Mouse (Mus musculus) neural tube, embryonic 11.5 days (tissue): ENCODE measurements around the gene Dap3. TPM values are rescaled to one million over a fixed set of nuclear protein-coding genes. Genes with fewer than 3 reads are reported as not detected.
A peak's percentile ranks its signal among the peaks of the same experiment; 100 is the strongest.

ENCODE experiments used
- ATAC-seq: fragments of 200-750 bp; cut with Nextera tagmentation; 2 replicates; pipeline ENCODE4 v1.8.0; 2017; ENCODE audit warnings: moderate number of reproducible peaks, mild to moderate bottlenecking, moderate TSS enrichment, moderate library complexity; ENCODE audit not compliant: insufficient read depth, low FRiP score, low TSS enrichment
- DNase-seq: peaks from one replicate; pipeline ENCODE4 v3.0.0-alpha.2; 2015; ENCODE audit warnings: low spot score
- H3K27ac ChIP-seq: fragments of 300-500 bp; sonication (generic); 2 replicates; pipeline ENCODE4 v1.5.1; 2014; ENCODE audit warnings: low read depth, mild to moderate bottlenecking, low read length
- H3K27me3 ChIP-seq: fragments of 300-500 bp; sonication (generic); 2 replicates; pipeline ENCODE4 v1.6.1; 2014; ENCODE audit warnings: mild to moderate bottlenecking, low read length, mixed read lengths; ENCODE audit not compliant: control insufficient read depth, insufficient read depth
- H3K36me3 ChIP-seq: fragments of 300-500 bp; sonication (generic); 2 replicates; pipeline ENCODE4 v1.6.1; 2014; ENCODE audit warnings: mild to moderate bottlenecking, low read length, moderate library complexity, mixed read lengths; ENCODE audit not compliant: control insufficient read depth, insufficient read depth
- H3K4me1 ChIP-seq: fragments of 300-500 bp; sonication (generic); 2 replicates; pipeline ENCODE4 v1.6.1; 2014; ENCODE audit warnings: low read length, mixed read lengths; ENCODE audit not compliant: control insufficient read depth, insufficient read depth
- H3K4me2 ChIP-seq: fragments of 300-500 bp; sonication (generic); 2 replicates; pipeline ENCODE4 v1.6.1; 2014; ENCODE audit warnings: low read depth, mild to moderate bottlenecking, moderate library complexity
- H3K4me3 ChIP-seq: fragments of 300-500 bp; sonication (generic); 2 replicates; pipeline ENCODE4 v1.5.1; 2014; ENCODE audit warnings: low read depth, low read length
- H3K9ac ChIP-seq: fragments of 300-500 bp; sonication (generic); 2 replicates; pipeline ENCODE4 v1.6.1; 2014; ENCODE audit warnings: mild to moderate bottlenecking, low read length
- H3K9me3 ChIP-seq: fragments of 300-500 bp; sonication (generic); 2 replicates; pipeline ENCODE4 v1.6.1; 2016; ENCODE audit warnings: low read length; ENCODE audit not compliant: control insufficient read depth
- WGBS: fragments of 180-500 bp; shearing (Covaris S2); extraction: QIAGEN DNeasy Blood & Tissue Kit; methylation state at CpG from one replicate; pipeline ENCODE4 v1.1.7; 2014; 5-methylcytosine and 5-hydroxymethylcytosine counted together
- polyA plus RNA-seq: library from polyadenylated mRNA; unstranded; fragments of >200 nt; fragmentation: Nextera tagmentation; extraction: Ambion mirVana; gene quantifications from 2 replicates; pipeline ENCODE4 v1.2.1, GENCODE M21; 2014

Gene Dap3
- polyA plus RNA-seq, 1 experiment from 2014 or later: 168 TPM

GRCm38 (mm10) chr3:88951327-88951800 lies 383 bp upstream of the Dap3 start:
- Histone ChIP-seq H3K27me3 (no peaks in the 10 kb centered on the region), H3K4me3 (peak overlapping the region; percentile 64), H3K36me3 (no peaks in the 10 kb centered on the region), H3K4me2 (peak overlapping the region; percentile 55), H3K4me1 (peaks cover 8% of the 10 kb centered on the region), H3K9ac (peak overlapping the region; percentile 87), H3K9me3 (no peaks in the 10 kb centered on the region), H3K27ac (peak overlapping the region; percentile 97)
- WGBS: 4% methylated on average over 5 of the region's 5 CpGs
- DNase-seq: no peak
- no peak for ATAC-seq

- DNase-seq (peak; percentile 92), ATAC-seq (peak; percentile 94)
- WGBS: under 1% methylated on average over 45 of the region's 92 CpGs
- peak overlapping the region; percentile 64 for H3K4me3 ChIP-seq
- H3K27me3 ChIP-seq: no peaks in the 10 kb centered on the region
- H3K4me2 ChIP-seq: peak overlapping the region; percentile 67
- H3K36me3 ChIP-seq: no peaks in the 10 kb centered on the region
- no peaks in the 10 kb centered on the region for H3K9me3 ChIP-seq
- H3K9ac ChIP-seq: peak overlapping the region; percentile 87
- H3K4me1 ChIP-seq: peaks cover 8% of the 10 kb centered on the region
- H3K27ac ChIP-seq: peak overlapping the region; percentile 97
These were observed 1.0 kb downstream of the Dap3 start for GRCm38 (mm10) chr3:88949786-88950575.

- WGBS: 75% methylated on average over 4 of the region's 4 CpGs
- ATAC-seq: no peak
These were observed 6.9 kb downstream of the Dap3 start for GRCm38 (mm10) chr3:88944109-88944508.

GRCm38 (mm10) chr3:88942316-88942880 lies 8.6 kb downstream of the Dap3 start:
- no peak overlapping the region for H3K9ac ChIP-seq
- H3K36me3 ChIP-seq: peaks cover 4% of the 10 kb centered on the region; the same call in 1 of the 2 replicates
- H3K27ac ChIP-seq: no peak overlapping the region
- H3K4me3 ChIP-seq: no peak overlapping the region
- WGBS: 95% methylated on average over 10 of the region's 10 CpGs
- no peaks in the 10 kb centered on the region for H3K27me3 ChIP-seq
- 0 out of 2 replicates have a peak, but pooled peaks cover 4% of the 10 kb centered on the region for H3K4me1 ChIP-seq
- no peaks in the 10 kb centered on the region for H3K9me3 ChIP-seq
- no peak overlapping the region for H3K4me2 ChIP-seq
- DNase-seq (no peak), ATAC-seq (no peak)

More at GRCm38 (mm10) chr3:88944109-88944508, 6.9 kb downstream of the Dap3 start:
- Histone ChIP-seq H3K36me3 (peaks cover 4% of the 10 kb centered on the region; the same call in 1 of the 2 replicates), H3K4me2 (no peak overlapping the region), H3K27me3 (no peaks in the 10 kb centered on the region), H3K4me3 (no peak overlapping the region), H3K27ac (no peak overlapping the region), H3K4me1 (peaks cover 8% of the 10 kb centered on the region; the same call in 1 of the 2 replicates), H3K9me3 (no peaks in the 10 kb centered on the region), H3K9ac (no peak overlapping the region)
- DNase-seq: no peak

GRCm38 (mm10) chr3:88939749-88940148 lies 11.2 kb downstream of the Dap3 start:
- H3K36me3 ChIP-seq: peaks cover 6% of the 10 kb centered on the region; the same call in 1 of the 2 replicates
- 86% methylated on average over 3 of the region's 3 CpGs for WGBS

GRCm38 (mm10) chr3:88939071-88939470 lies 11.9 kb downstream of the Dap3 start:
- no peaks in the 10 kb centered on the region for H3K9me3 ChIP-seq
- H3K9ac ChIP-seq: no peak overlapping the region
- H3K4me3 ChIP-seq: no peak overlapping the region
- no peak overlapping the region for H3K4me2 ChIP-seq
- DNase-seq: no peak
- H3K4me1 ChIP-seq: 0 out of 2 replicates have a peak, but pooled peaks cover 4% of the 10 kb centered on the region
- no peak overlapping the region for H3K27ac ChIP-seq
- peaks cover 6% of the 10 kb centered on the region; the same call in 1 of the 2 replicates for H3K36me3 ChIP-seq
- no peak for ATAC-seq
- no peaks in the 10 kb centered on the region for H3K27me3 ChIP-seq
- WGBS: 95% methylated on average over 10 of the region's 10 CpGs

More at GRCm38 (mm10) chr3:88939749-88940148, 11.2 kb downstream of the Dap3 start:
- Histone ChIP-seq H3K4me1 (0 out of 2 replicates have a peak, but pooled peaks cover 4% of the 10 kb centered on the region), H3K4me2 (no peak overlapping the region), H3K27me3 (no peaks in the 10 kb centered on the region), H3K4me3 (no peak overlapping the region), H3K9me3 (no peaks in the 10 kb centered on the region), H3K27ac (no peak overlapping the region), H3K9ac (no peak overlapping the region)
- ATAC-seq (no peak), DNase-seq (no peak)

- H3K9me3 ChIP-seq: no peaks in the 10 kb centered on the region
- WGBS: 89% methylated on average over 3 of the region's 3 CpGs
- H3K9ac ChIP-seq: no peak overlapping the region
- H3K4me2 ChIP-seq: no peak overlapping the region
- ATAC-seq (no peak), DNase-seq (no peak)
- no peak overlapping the region for H3K4me3 ChIP-seq
- H3K4me1 ChIP-seq: no peaks in the 10 kb centered on the region
- H3K27me3 ChIP-seq: no peaks in the 10 kb centered on the region
- peaks cover 19% of the 10 kb centered on the region for H3K36me3 ChIP-seq
- H3K27ac ChIP-seq: no peak overlapping the region
These were observed 21.5 kb downstream of the Dap3 start for GRCm38 (mm10) chr3:88929501-88929900.

- H3K9ac ChIP-seq: no peak overlapping the region
- no peaks in the 10 kb centered on the region for H3K4me1 ChIP-seq
- ATAC-seq (no peak), DNase-seq (no peak)
- H3K4me3 ChIP-seq: no peak overlapping the region
- WGBS: 93% methylated on average over 2 of the region's 2 CpGs
- no peak overlapping the region for H3K4me2 ChIP-seq
- no peak overlapping the region for H3K27ac ChIP-seq
- peaks cover 37% of the 10 kb centered on the region for H3K36me3 ChIP-seq
- H3K27me3 ChIP-seq: no peaks in the 10 kb centered on the region
- no peaks in the 10 kb centered on the region for H3K9me3 ChIP-seq
These were observed 25.3 kb downstream of the Dap3 start for GRCm38 (mm10) chr3:88925651-88926050.
